25 mouse cellular contexts compared by ENCODE assay signal in genomic region chrX:135098101-135098500, GRCm38 (mm10).
DNase-seq lines count a peak whose midpoint lies in the region; ATAC-seq and TF ChIP-seq lines count a peak whose summit lies in the region.
"Had no signal": no experiment of that assay in that cellular context is flagged by ENCODE, and none has a peak within 500 bp of the region (broad histone marks: within the 10 kb centered on the region; RNA-seq: fewer than 3 reads in every experiment).

No protein-coding gene starts in this region.

- peak; percentile 45 for DNase-seq in 3T3-L1 (ENCODE audit: low read depth, low spot score)
- DNase-seq in Patski (ENCODE audit: low read depth, low spot score), result no peak
- DNase-seq in adrenal gland, postnatal 14 days, result peak; percentile 23
- no peak for DNase-seq in thymus, postnatal 14 days
- DNase-seq in hindbrain, embryonic 11.5 days (ENCODE audit: low spot score), result no peak
- DNase-seq in cerebellum, adult 9-10 months, result no peak
- DNase-seq: cerebellum, adult 18-20 months; cerebellum, postnatal 10 days; cerebellum, postnatal 36 days; embryo, embryonic 11 days; gastrocnemius, postnatal 25 days; heart, adult 18-20 months; heart, postnatal 10 days; heart, postnatal 36 days; kidney, adult 2 months had no signal

- in situ Hi-C loops in Patski (cut with MboI; ENCODE audit: low pct_unique_long_range_greater_than_20kb), result loop anchor here (25.0 kb wide), 1 partner anchor 489 kb away; the partner anchor contains the start of gene Nxf7

- no peaks in the 10 kb centered on the region for H3K36me3 ChIP-seq in hindbrain, embryonic 11.5 days (ENCODE audit: control insufficient read depth, insufficient read depth, low read length)
- H3K36me3 ChIP-seq: embryonic facial prominence, embryonic 10.5 days; embryonic facial prominence, embryonic 13.5 days; forebrain, embryonic 12.5 days; forebrain, embryonic 15.5 days; heart, embryonic 12.5 days; heart, embryonic 15.5 days; hindbrain, embryonic 10.5 days had no signal

- ATAC-seq in Patski, result peak; percentile 18
- no peak for ATAC-seq in hindbrain, embryonic 11.5 days (ENCODE audit: low FRiP score)
- ATAC-seq: forebrain, embryonic 15.5 days; intestine, postnatal 0 days had no signal

- CTCF ChIA-PET in Patski (lab: Charles Lee), result no interaction called here

- no peak overlapping the region for H3K27ac ChIP-seq in hindbrain, embryonic 11.5 days (ENCODE audit: low read depth, low read length)
- H3K27ac ChIP-seq: embryonic facial prominence, embryonic 10.5 days; embryonic facial prominence, embryonic 13.5 days; forebrain, embryonic 12.5 days; forebrain, embryonic 15.5 days; heart, embryonic 15.5 days; hindbrain, embryonic 10.5 days; hindbrain, embryonic 14.5 days had no signal

- H3K27me3 ChIP-seq in Patski, result no peaks in the 10 kb centered on the region
- no peaks in the 10 kb centered on the region for H3K27me3 ChIP-seq in hindbrain, embryonic 11.5 days (ENCODE audit: control insufficient read depth, insufficient read depth, low read length)
- H3K27me3 ChIP-seq: forebrain, embryonic 15.5 days; heart, embryonic 15.5 days had no signal

- H3K4me1 ChIP-seq in hindbrain, embryonic 11.5 days (replicated peaks; ENCODE audit: control insufficient read depth, insufficient read depth, low read length), result no peaks in the 10 kb centered on the region
- H3K4me1 ChIP-seq: embryonic facial prominence, embryonic 10.5 days; embryonic facial prominence, embryonic 13.5 days; forebrain, embryonic 12.5 days; forebrain, embryonic 15.5 days; heart, embryonic 12.5 days; heart, embryonic 15.5 days; hindbrain, embryonic 10.5 days had no signal

- no peak for TF ChIP-seq CTCF in Patski (IDR thresholded peaks at IDR 0.05)

- H3K9me3 ChIP-seq in hindbrain, embryonic 11.5 days (ENCODE audit: control insufficient read depth, low read length), result no peaks in the 10 kb centered on the region
- H3K9me3 ChIP-seq: embryonic facial prominence, embryonic 10.5 days; embryonic facial prominence, embryonic 13.5 days; forebrain, embryonic 12.5 days; forebrain, embryonic 15.5 days; heart, embryonic 12.5 days; heart, embryonic 15.5 days; hindbrain, embryonic 10.5 days had no signal

- no peak overlapping the region for H3K4me3 ChIP-seq in hindbrain, embryonic 11.5 days (ENCODE audit: low read depth, low read length)
- H3K4me3 ChIP-seq: embryonic facial prominence, embryonic 10.5 days; embryonic facial prominence, embryonic 13.5 days; erythroblast, embryonic 14.5 days; forebrain, embryonic 12.5 days; forebrain, embryonic 15.5 days; heart, embryonic 12.5 days; heart, embryonic 15.5 days; hindbrain, embryonic 10.5 days had no signal

- POLR2A ChIA-PET in Patski (lab: Charles Lee), result no interaction called here

- H3K9ac ChIP-seq in hindbrain, embryonic 11.5 days (ENCODE audit: low read depth, low read length), result no peak overlapping the region
- H3K9ac ChIP-seq: embryonic facial prominence, embryonic 13.5 days; forebrain, embryonic 12.5 days; forebrain, embryonic 15.5 days; heart, embryonic 12.5 days; heart, embryonic 15.5 days; hindbrain, embryonic 14.5 days had no signal

- H3K4me2 ChIP-seq in hindbrain, embryonic 11.5 days (replicated peaks; ENCODE audit: low read depth, low read length), result no peak overlapping the region
- H3K4me2 ChIP-seq: embryonic facial prominence, embryonic 13.5 days; forebrain, embryonic 12.5 days; forebrain, embryonic 15.5 days; heart, embryonic 12.5 days; heart, embryonic 15.5 days; hindbrain, embryonic 14.5 days had no signal

Comparison
In these comparisons a context has a peak if more than half of its experiments do, and no peak if none do; other contexts are left out.
1. DNase-seq: peak in 3T3-L1 (single experiment) and adrenal gland, postnatal 14 days (single experiment); none in Patski (single experiment), thymus, postnatal 14 days (single experiment), hindbrain, embryonic 11.5 days (single experiment) and cerebellum, adult 9-10 months (single experiment).